Mouse (Mus musculus) Patski (cell line): Measurements from ENCODE around the gene Rgl3. TPM values are rescaled to one million over a fixed set of nuclear protein-coding genes. Genes with fewer than 3 reads are reported as not detected.

Experiments
- ATAC-seq: fragments of 100-300 bp; one replicate; pipeline ENCODE4 v1.8.0; 2021
- CTCF ChIA-PET: fragments of 350-600 bp; sonication (Branson Sonifier 250); formaldehyde crosslinking; loops from one replicate; lab custom pipeline; 2022; ENCODE audit warnings: inconsistent platforms; lab: Charles Lee
- POLR2A ChIA-PET: fragments of 350-600 bp; sonication (Branson Sonifier 250); formaldehyde crosslinking; loops from one replicate; lab custom pipeline; 2022; ENCODE audit warnings: antibody characterized with exemption, inconsistent platforms; lab: Charles Lee
- DNase-seq: peaks from one replicate; pipeline ENCODE4 v3.0.0-alpha.2; 2011; ENCODE audit warnings: low read depth, low spot score
- H3K27me3 ChIP-seq: fragments of 371-371 bp; one replicate; pipeline ENCODE4 v1.5.1; 2021
- CTCF ChIP-seq: fragments of 100-300 bp; IDR thresholded peaks from one replicate; pipeline ENCODE4 v1.5.1; 2021
- in situ Hi-C: fragments of 300-500 bp; cut with MboI; formaldehyde crosslinking; loops from 3 replicates; pipeline ENCODE4 v1.11.1; 2018; ENCODE audit warnings: low pct_unique_long_range_greater_than_20kb, mixed read lengths
- polyA plus RNA-seq: library from polyadenylated mRNA; unstranded; gene quantifications from one replicate; pipeline ENCODE4 v1.2.3, GENCODE M21; 2021

Gene Rgl3
- 41.7 TPM for polyA plus RNA-seq

GRCm38 (mm10) chr9:21989230-21990110 lies at the start of gene Rgl3:
Rgl3 (minus strand) TSS chr9:21989446.
- peak; percentile 82 for ATAC-seq
- no peaks in the 10 kb centered on the region for H3K27me3 ChIP-seq
- no peak for DNase-seq

GRCm38 (mm10) chr9:22037826-22038225 lies 48.6 kb upstream of the Rgl3 start:
- POLR2A ChIA-PET: no interaction called here
- DNase-seq: no peak

More at GRCm38 (mm10) chr9:21989230-21990110, at the start of gene Rgl3:
- in situ Hi-C loops: no loop called here
- no peak for TF ChIP-seq CTCF
- ChIA-PET POLR2A (interaction anchor here (1.3 kb wide), 1 partner anchor 13 kb away, joined by 3 read pairs; the partner anchor contains the start of genes Ccdc151 and Prkcsh), CTCF (interaction anchor here (1.2 to 1.4 kb wide), 2 partner anchors 11 to 26 kb away, joined by 4 to 5 read pairs; no protein-coding TSS in a partner anchor)

GRCm38 (mm10) chr9:22035300-22036044 lies 46.2 kb upstream of the Rgl3 start:
- no peak for ATAC-seq
- ChIA-PET CTCF (no interaction called here), POLR2A (no interaction called here)
- H3K27me3 ChIP-seq: peaks cover 3% of the 10 kb centered on the region
- TF ChIP-seq CTCF: no peak
- in situ Hi-C loops: no loop called here
- no peak for DNase-seq

More at GRCm38 (mm10) chr9:22037826-22038225, 48.6 kb upstream of the Rgl3 start:
- no peak for ATAC-seq
- peaks cover 12% of the 10 kb centered on the region for H3K27me3 ChIP-seq
- in situ Hi-C loops: no loop called here
- no peak for TF ChIP-seq CTCF
- CTCF ChIA-PET: no interaction called here

GRCm38 (mm10) chr9:22030386-22030785 lies 41.1 kb upstream of the Rgl3 start:
- ChIA-PET CTCF (no interaction called here), POLR2A (no interaction called here)
- DNase-seq (no peak), ATAC-seq (no peak)
- no peak for TF ChIP-seq CTCF
- H3K27me3 ChIP-seq: peaks cover 11% of the 10 kb centered on the region
- in situ Hi-C loops: no loop called here

DNA sequence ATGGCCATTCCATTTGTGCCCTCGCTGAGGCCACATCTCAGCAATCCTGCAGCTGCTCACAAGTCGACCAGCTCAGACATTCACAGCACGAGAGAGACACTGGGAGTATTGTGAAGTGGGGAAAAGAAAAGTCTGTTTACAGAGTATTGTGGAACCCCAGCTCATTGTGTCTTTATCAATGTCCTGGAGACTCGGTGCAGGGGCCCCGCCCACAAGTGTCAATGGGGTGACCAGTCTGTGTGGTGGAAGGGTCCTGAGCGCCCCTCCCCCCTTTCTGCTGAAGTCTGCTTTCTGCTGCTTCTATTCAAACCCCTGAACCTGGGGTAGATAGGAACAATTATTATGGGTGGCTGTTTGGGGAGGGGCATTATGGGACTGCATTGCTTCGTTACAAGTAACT lies 39.2 kb upstream of the Rgl3 start:
- H3K27me3 ChIP-seq: peaks cover 18% of the 10 kb centered on the region
- no peak for TF ChIP-seq CTCF
- no peak for ATAC-seq
- DNase-seq: no peak
- CTCF ChIA-PET: no interaction called here
- POLR2A ChIA-PET: no interaction called here
- in situ Hi-C loops: no loop called here

DNA sequence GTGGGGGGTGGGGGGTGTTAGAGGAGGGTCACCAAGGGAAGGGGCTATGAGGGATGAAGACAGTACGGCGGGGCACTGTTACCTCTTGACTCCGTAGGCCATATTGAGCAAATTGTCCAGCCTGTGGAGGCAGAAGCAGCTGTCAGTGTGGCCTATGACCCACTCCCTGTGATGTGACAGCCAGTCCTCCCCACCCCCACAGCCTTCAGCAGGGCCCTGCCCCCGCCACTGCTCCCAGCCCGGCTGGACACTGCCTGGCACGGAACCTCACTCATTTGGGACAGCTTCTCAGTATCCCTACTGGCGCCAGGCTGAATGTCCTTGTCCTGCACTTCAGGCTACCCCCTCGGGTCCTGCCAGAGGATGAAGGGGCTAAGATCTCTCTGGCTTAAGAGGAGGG lies 35.3 kb upstream of the Rgl3 start:
- CTCF ChIA-PET: no interaction called here
- in situ Hi-C loops: no loop called here
- no peak for ATAC-seq
- TF ChIP-seq CTCF: no peak
- POLR2A ChIA-PET: no interaction called here
- peaks cover 19% of the 10 kb centered on the region for H3K27me3 ChIP-seq
- DNase-seq: no peak

DNA sequence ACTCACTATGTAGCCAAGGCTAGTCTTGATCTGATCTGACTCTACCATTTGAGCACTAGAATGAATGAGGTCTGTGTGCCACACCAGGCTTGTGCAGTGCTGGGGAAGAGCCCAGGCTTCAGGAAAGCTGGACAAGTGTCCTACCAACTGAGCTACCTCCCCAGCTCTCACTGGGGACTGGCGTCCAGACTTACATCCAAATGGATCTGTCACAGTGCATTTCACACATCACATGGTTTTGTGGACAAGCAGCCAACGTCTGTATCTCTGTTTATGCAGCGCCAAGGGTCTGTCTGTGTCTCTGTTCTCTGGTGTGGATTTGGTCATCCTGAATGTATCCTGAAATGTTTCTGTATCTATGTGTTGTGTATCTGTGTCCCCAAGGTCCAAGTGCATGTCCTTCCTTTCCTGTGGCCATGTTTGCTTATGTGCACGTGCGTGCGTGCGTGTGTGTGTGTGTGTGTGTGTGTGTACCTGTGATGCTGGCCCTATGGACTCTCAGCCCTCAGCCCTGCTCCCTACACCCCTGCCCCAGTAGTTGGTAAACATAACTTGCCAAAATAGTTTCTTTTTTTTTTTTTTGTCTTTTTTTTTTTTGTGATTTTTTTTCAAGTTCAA lies 28.1 kb upstream of the Rgl3 start:
- TF ChIP-seq CTCF: no peak
- POLR2A ChIA-PET: no interaction called here
- ATAC-seq (no peak), DNase-seq (no peak)
- CTCF ChIA-PET: no interaction called here
- in situ Hi-C loops: no loop called here
- no peaks in the 10 kb centered on the region for H3K27me3 ChIP-seq

GRCm38 (mm10) chr9:22016245-22016644 lies 27.0 kb upstream of the Rgl3 start:
- in situ Hi-C loops: no loop called here
- no peak for TF ChIP-seq CTCF
- ATAC-seq: no peak
- no peaks in the 10 kb centered on the region for H3K27me3 ChIP-seq
- ChIA-PET POLR2A (no interaction called here), CTCF (no interaction called here)
- DNase-seq: no peak

DNA sequence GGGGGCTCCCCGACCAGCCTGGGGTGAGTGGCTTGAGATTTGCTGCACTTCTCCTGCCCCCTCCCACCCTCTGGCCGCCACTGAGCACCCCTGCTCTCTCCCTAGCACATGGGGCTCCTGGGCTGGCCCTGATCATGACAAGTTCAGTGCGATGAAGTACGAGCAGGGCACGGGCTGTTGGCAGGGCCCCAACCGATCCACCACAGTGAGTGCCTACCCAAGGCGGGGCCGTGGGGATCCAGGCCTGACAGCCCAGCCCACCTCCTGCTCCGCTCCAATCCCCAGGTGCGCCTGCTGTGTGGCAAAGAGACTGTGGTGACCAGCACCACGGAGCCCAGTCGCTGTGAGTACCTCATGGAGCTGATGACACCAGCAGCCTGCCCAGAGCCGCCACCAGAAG lies 23.5 kb upstream of the Rgl3 start:
- DNase-seq (no peak), ATAC-seq (no peak)
- H3K27me3 ChIP-seq: no peaks in the 10 kb centered on the region
- in situ Hi-C loops: no loop called here
- ChIA-PET POLR2A (no interaction called here), CTCF (interaction anchor here (0.7 kb wide), 1 partner anchor 83 kb away, joined by 3 read pairs; no protein-coding TSS in a partner anchor)
- no peak for TF ChIP-seq CTCF

- no peak for ATAC-seq
Observed at GRCm38 (mm10) chr9:22011055-22011454, 21.8 kb upstream of the Rgl3 start.

More at GRCm38 (mm10) chr9:22011055-22011454, 21.8 kb upstream of the Rgl3 start:
- TF ChIP-seq CTCF: no peak
- ChIA-PET CTCF (no interaction called here), POLR2A (no interaction called here)
- no peaks in the 10 kb centered on the region for H3K27me3 ChIP-seq
- DNase-seq: no peak
- in situ Hi-C loops: no loop called here
